ENCODE assay signal across 12 mouse cellular contexts in the genomic region with DNA sequence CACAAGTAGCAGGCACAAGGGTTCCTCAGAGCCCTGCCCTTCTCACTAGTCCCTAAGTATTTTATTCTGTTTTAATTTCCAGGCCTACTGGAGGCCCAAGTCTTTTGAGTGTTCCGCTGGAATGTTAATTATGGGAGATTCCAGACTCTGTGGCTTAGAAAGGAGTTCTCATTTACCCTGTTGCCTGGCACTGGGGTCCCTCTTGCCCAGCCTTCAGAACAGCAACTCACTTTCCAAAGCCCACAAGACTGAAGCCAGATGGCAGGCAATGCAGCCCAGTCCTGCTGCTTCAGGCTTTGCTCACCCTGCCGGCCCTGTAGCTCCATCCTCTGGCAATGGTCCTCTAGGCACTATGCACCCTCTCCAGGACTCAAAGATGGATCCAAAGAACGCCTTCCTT.
DNase-seq lines count a peak whose midpoint lies in the region; ATAC-seq and TF ChIP-seq lines count a peak whose summit lies in the region.
"Had no signal": no experiment of that assay in that cellular context is flagged by ENCODE, and none has a peak within 500 bp of the region (broad histone marks: within the 10 kb centered on the region; RNA-seq: fewer than 3 reads in every experiment).

No protein-coding gene starts in this region.

- H3K9me3 ChIP-seq in hindbrain, postnatal 0 days (ENCODE audit: low read length) = no peaks in the 10 kb centered on the region
- H3K9me3 ChIP-seq in hindbrain, embryonic 12.5 days (replicated peaks) = no peaks in the 10 kb centered on the region
- no peaks in the 10 kb centered on the region for H3K9me3 ChIP-seq in embryonic facial prominence, embryonic 15.5 days (replicated peaks)
- no peaks in the 10 kb centered on the region for H3K9me3 ChIP-seq in intestine, embryonic 15.5 days
- H3K9me3 ChIP-seq: liver, embryonic 13.5 days had no signal

- 63% methylated on average over 3 of the region's 3 CpGs for WGBS in hindbrain, postnatal 0 days
- 84% methylated on average over 3 of the region's 3 CpGs for WGBS in hindbrain, embryonic 12.5 days
- 56% methylated on average over 3 of the region's 3 CpGs for WGBS in embryonic facial prominence, embryonic 15.5 days
- WGBS in intestine, embryonic 15.5 days = 78% methylated on average over 3 of the region's 3 CpGs

- TF ChIP-seq CTCF in hindbrain, postnatal 0 days (IDR thresholded peaks at IDR 0.05; ENCODE audit: low read depth) = peak; percentile 33

- H3K36me3 ChIP-seq in hindbrain, postnatal 0 days (ENCODE audit: insufficient read depth, low read length) = no peaks in the 10 kb centered on the region
- no peaks in the 10 kb centered on the region for H3K36me3 ChIP-seq in hindbrain, embryonic 12.5 days
- no peaks in the 10 kb centered on the region for H3K36me3 ChIP-seq in embryonic facial prominence, embryonic 15.5 days
- H3K36me3 ChIP-seq in intestine, embryonic 15.5 days = no peaks in the 10 kb centered on the region
- H3K36me3 ChIP-seq: liver, embryonic 13.5 days had no signal

- intact Hi-C loops in left cerebral cortex, postnatal 14 days (cut with DNase I) = no loop called here

- no peak overlapping the region for H3K27ac ChIP-seq in hindbrain, postnatal 0 days
- H3K27ac ChIP-seq in hindbrain, embryonic 12.5 days = no peak overlapping the region
- H3K27ac ChIP-seq in embryonic facial prominence, embryonic 15.5 days (replicated peaks) = no peak overlapping the region
- H3K27ac ChIP-seq in intestine, embryonic 15.5 days = no peak overlapping the region
- H3K27ac ChIP-seq: liver, embryonic 13.5 days had no signal

- peak; percentile 16 for DNase-seq in cerebellum, adult 11-12 months
- peak; percentile 45 for DNase-seq in hindbrain, postnatal 0 days (ENCODE audit: low spot score)
- DNase-seq in left cerebral cortex, postnatal 14 days (ENCODE audit: low spot score in 2 of 2) = peak; percentile 23 to 55
- no peak for DNase-seq in thymus, adult 18-20 months
- DNase-seq: gastrocnemius, postnatal 25 days; kidney, postnatal 14 days; liver, embryonic 13.5 days had no signal

- no peak for ATAC-seq in cerebellum, adult (ENCODE audit: insufficient number of reproducible peaks, low FRiP score, low TSS enrichment)
- peak; percentile 86 for ATAC-seq in hindbrain, postnatal 0 days
- ATAC-seq in hindbrain, embryonic 12.5 days (ENCODE audit: low FRiP score) = no peak
- ATAC-seq in embryonic facial prominence, embryonic 15.5 days (ENCODE audit: insufficient number of reproducible peaks, low FRiP score, low TSS enrichment, low read depth) = peak; percentile 63
- no peak for ATAC-seq in intestine, embryonic 15.5 days

- no peak overlapping the region for H3K4me2 ChIP-seq in hindbrain, postnatal 0 days (ENCODE audit: low read depth, low read length)
- H3K4me2 ChIP-seq in hindbrain, embryonic 12.5 days (replicated peaks) = no peak overlapping the region
- no peak overlapping the region for H3K4me2 ChIP-seq in embryonic facial prominence, embryonic 15.5 days (replicated peaks)
- no peak overlapping the region for H3K4me2 ChIP-seq in intestine, embryonic 15.5 days (replicated peaks)
- H3K4me2 ChIP-seq: liver, embryonic 13.5 days had no signal

- H3K4me1 ChIP-seq in hindbrain, postnatal 0 days (ENCODE audit: insufficient read depth, low read length) = no peaks in the 10 kb centered on the region
- no peaks in the 10 kb centered on the region for H3K4me1 ChIP-seq in hindbrain, embryonic 12.5 days
- H3K4me1 ChIP-seq in embryonic facial prominence, embryonic 15.5 days = no peaks in the 10 kb centered on the region
- H3K4me1 ChIP-seq in intestine, embryonic 15.5 days (replicated peaks) = no peaks in the 10 kb centered on the region
- H3K4me1 ChIP-seq: liver, embryonic 13.5 days had no signal

- no peaks in the 10 kb centered on the region for H3K27me3 ChIP-seq in hindbrain, postnatal 0 days (ENCODE audit: insufficient read depth, low read length)
- no peaks in the 10 kb centered on the region for H3K27me3 ChIP-seq in hindbrain, embryonic 12.5 days
- no peaks in the 10 kb centered on the region for H3K27me3 ChIP-seq in embryonic facial prominence, embryonic 15.5 days
- H3K27me3 ChIP-seq in intestine, embryonic 15.5 days (replicated peaks) = no peaks in the 10 kb centered on the region
- H3K27me3 ChIP-seq: liver, embryonic 13.5 days had no signal

- H3K4me3 ChIP-seq in hindbrain, postnatal 0 days (ENCODE audit: low read length) = no peak overlapping the region
- H3K4me3 ChIP-seq in hindbrain, embryonic 12.5 days = no peak overlapping the region
- no peak overlapping the region for H3K4me3 ChIP-seq in embryonic facial prominence, embryonic 15.5 days (replicated peaks)
- H3K4me3 ChIP-seq in intestine, embryonic 15.5 days (replicated peaks) = no peak overlapping the region
- H3K4me3 ChIP-seq: liver, embryonic 13.5 days; myocyte had no signal

- H3K9ac ChIP-seq in hindbrain, postnatal 0 days (replicated peaks; ENCODE audit: low read length) = no peak overlapping the region
- H3K9ac ChIP-seq in hindbrain, embryonic 12.5 days = no peak overlapping the region
- H3K9ac ChIP-seq in embryonic facial prominence, embryonic 15.5 days = no peak overlapping the region
- no peak overlapping the region for H3K9ac ChIP-seq in intestine, embryonic 15.5 days
- H3K9ac ChIP-seq: liver, embryonic 13.5 days had no signal

Comparison
In these comparisons a context has a peak if more than half of its experiments do, and no peak if none do; other contexts are left out.
1. ATAC-seq: peak in hindbrain, postnatal 0 days (single experiment) and embryonic facial prominence, embryonic 15.5 days (single experiment); none in cerebellum, adult (single experiment), hindbrain, embryonic 12.5 days (single experiment) and intestine, embryonic 15.5 days (single experiment).
2. DNase-seq: peak in cerebellum, adult 11-12 months (single experiment), hindbrain, postnatal 0 days (single experiment) and left cerebral cortex, postnatal 14 days (2 of 2); none in thymus, adult 18-20 months (0 of 2).